Mouse (Mus musculus): ENCODE measurements at regions not wholly inside any gene's neighbourhood (a gene's known extent, or its start where the extent isn't known, plus 50 kb on each side); places are given as distances from the start of the nearest gene placed in this dataset.

GRCm38 (mm10) chr2:9487381-9487914 is 393.6 kb upstream of the 4930412O13Rik start (continued):
- no peak for TF ChIP-seq NRF1 (IDR thresholded peaks at IDR 0.05; ENCODE audit: insufficient read depth, low read depth, low read length, poor library complexity, severe bottlenecking)
- TF ChIP-seq MAFK (IDR thresholded peaks at IDR 0.05; ENCODE audit: borderline replicate concordance, low read depth, low read length) = no peak

GRCm38 (mm10) chr2:9493606-9494145 is 387.4 kb upstream of the 4930412O13Rik start:
- H3K9me3 ChIP-seq (replicated peaks; ENCODE audit: insufficient read depth, low read length) = no peaks in the 10 kb centered on the region
- no peak overlapping the region for H3K9ac ChIP-seq (ENCODE audit: control insufficient read depth, low read depth, low read length, poor library complexity, severe bottlenecking)
- no peaks in the 10 kb centered on the region for H3K27me3 ChIP-seq (ENCODE audit: control insufficient read depth in 1 of 2, insufficient read depth in 2 of 2, low read length in 2 of 2)
- H3K36me3 ChIP-seq (ENCODE audit: control insufficient read depth in 1 of 2, insufficient read depth in 2 of 2, low read length in 2 of 2) = no peaks in the 10 kb centered on the region
- H3K27ac ChIP-seq (ENCODE audit: control insufficient read depth, low read depth, low read length) = no peak overlapping the region
- DNase-seq (ENCODE audit: low read depth, low spot score) = no peak
- TF ChIP-seq USF2 (IDR thresholded peaks at IDR 0.05; ENCODE audit: borderline replicate concordance in 1 of 2, insufficient read depth in 1 of 2, low read depth in 1 of 2, low read length in 2 of 2) (no peak), ZC3H11A (IDR thresholded peaks at IDR 0.05; ENCODE audit: low read depth, low read length) (no peak), SIN3A (IDR thresholded peaks at IDR 0.05; ENCODE audit: low read length) (no peak), JUND (IDR thresholded peaks at IDR 0.05; ENCODE audit: low read depth, low read length) (no peak), POLR2AphosphoS2 (IDR thresholded peaks at IDR 0.05; ENCODE audit: low read length) (no peak), RAD21 (IDR thresholded peaks at IDR 0.05; ENCODE audit: low read depth, low read length) (no peak), SMC3 (IDR thresholded peaks at IDR 0.05; ENCODE audit: low read depth, low read length) (no peak), RCOR1 (IDR thresholded peaks at IDR 0.05; ENCODE audit: low read depth, low read length) (no peak)
- H3K79me2 ChIP-seq (ENCODE audit: control insufficient read depth, insufficient read depth, low read length, poor library complexity) = no peaks in the 10 kb centered on the region
- no peak overlapping the region for H3K4me3 ChIP-seq (ENCODE audit: control insufficient read depth in 1 of 2, insufficient read depth in 1 of 2, low read depth in 2 of 2, low read length in 2 of 2)
- no peaks in the 10 kb centered on the region for H3K4me1 ChIP-seq (ENCODE audit: control insufficient read depth in 1 of 2, insufficient read depth in 2 of 2, low read length in 2 of 2)

GRCm38 (mm10) chr2:9520045-9520444 is 361.0 kb upstream of the 4930412O13Rik start:
- Histone ChIP-seq H3K9ac (ENCODE audit: control insufficient read depth, low read depth, low read length, poor library complexity, severe bottlenecking) (no peak overlapping the region), H3K27ac (ENCODE audit: control insufficient read depth, low read depth, low read length) (no peak overlapping the region), H3K9me3 (replicated peaks; ENCODE audit: insufficient read depth, low read length) (no peaks in the 10 kb centered on the region), H3K27me3 (ENCODE audit: control insufficient read depth in 1 of 2, insufficient read depth in 2 of 2, low read length in 2 of 2) (no peaks in the 10 kb centered on the region), H3K4me1 (ENCODE audit: control insufficient read depth in 1 of 2, insufficient read depth in 2 of 2, low read length in 2 of 2) (no peaks in the 10 kb centered on the region), H3K79me2 (ENCODE audit: control insufficient read depth, insufficient read depth, low read length, poor library complexity) (no peaks in the 10 kb centered on the region), H3K4me3 (ENCODE audit: control insufficient read depth in 1 of 2, insufficient read depth in 1 of 2, low read depth in 2 of 2, low read length in 2 of 2) (no peak overlapping the region), H3K36me3 (ENCODE audit: control insufficient read depth in 1 of 2, insufficient read depth in 2 of 2, low read length in 2 of 2) (no peaks in the 10 kb centered on the region)
- DNase-seq (ENCODE audit: low read depth, low spot score) = no peak
- no peak for TF ChIP-seq KAT2A (conservative IDR thresholded peaks at IDR 0.05; ENCODE audit: low read depth, low read length)
- no peak for TF ChIP-seq TAL1 (IDR thresholded peaks at IDR 0.05; ENCODE audit: low read length)
- TF ChIP-seq USF2 (IDR thresholded peaks at IDR 0.05; ENCODE audit: borderline replicate concordance in 1 of 2, insufficient read depth in 1 of 2, low read depth in 1 of 2, low read length in 2 of 2) = no peak
- TF ChIP-seq GATA1 (IDR thresholded peaks at IDR 0.05; ENCODE audit: low read depth, low read length) = no peak
- no peak for TF ChIP-seq MXI1 (IDR thresholded peaks at IDR 0.05; ENCODE audit: low read depth, low read length)
- no peak for TF ChIP-seq POLR2AphosphoS2 (IDR thresholded peaks at IDR 0.05; ENCODE audit: low read length)
- no peak for TF ChIP-seq ZMIZ1 (IDR thresholded peaks at IDR 0.05; ENCODE audit: low read depth, low read length)
- TF ChIP-seq MEF2A (IDR thresholded peaks at IDR 0.05; ENCODE audit: extremely low read depth, insufficient replicate concordance, low read depth, low read length, poor library complexity, severe bottlenecking) = no peak
- no peak for TF ChIP-seq GABPA (IDR thresholded peaks at IDR 0.05; ENCODE audit: low read depth, low read length)
- TF ChIP-seq CTCF (IDR thresholded peaks at IDR 0.05 in 2 of 3, conservative IDR thresholded peaks at IDR 0.05 in 1 of 3; ENCODE audit: control insufficient read depth in 1 of 3, insufficient read depth in 1 of 3, low read depth in 2 of 3, low read length in 3 of 3, poor library complexity in 1 of 3, severe bottlenecking in 1 of 3) = no peak
- no peak for TF ChIP-seq TCF12 (IDR thresholded peaks at IDR 0.05; ENCODE audit: low read depth, low read length)
- no peak for TF ChIP-seq POLR2AphosphoS5 (IDR thresholded peaks at IDR 0.05; ENCODE audit: borderline replicate concordance, low read depth, low read length)
- no peak for TF ChIP-seq NRF1 (IDR thresholded peaks at IDR 0.05; ENCODE audit: insufficient read depth, low read depth, low read length, poor library complexity, severe bottlenecking)
- TF ChIP-seq ELF1 (IDR thresholded peaks at IDR 0.05; ENCODE audit: low read depth, low read length) = no peak
- no peak for TF ChIP-seq SIN3A (IDR thresholded peaks at IDR 0.05; ENCODE audit: low read length)
- TF ChIP-seq E2F4 (IDR thresholded peaks at IDR 0.05; ENCODE audit: borderline replicate concordance, low read depth, low read length) = no peak
- no peak for TF ChIP-seq UBTF (IDR thresholded peaks at IDR 0.05; ENCODE audit: borderline replicate concordance, insufficient read depth, low read depth, low read length)
- TF ChIP-seq ZKSCAN1 (IDR thresholded peaks at IDR 0.05; ENCODE audit: low read depth, low read length) = no peak
- no peak for TF ChIP-seq TBP (IDR thresholded peaks at IDR 0.05; ENCODE audit: low read depth, low read length)
